Mouse (Mus musculus): ENCODE data around the gene Card9.

DNA sequence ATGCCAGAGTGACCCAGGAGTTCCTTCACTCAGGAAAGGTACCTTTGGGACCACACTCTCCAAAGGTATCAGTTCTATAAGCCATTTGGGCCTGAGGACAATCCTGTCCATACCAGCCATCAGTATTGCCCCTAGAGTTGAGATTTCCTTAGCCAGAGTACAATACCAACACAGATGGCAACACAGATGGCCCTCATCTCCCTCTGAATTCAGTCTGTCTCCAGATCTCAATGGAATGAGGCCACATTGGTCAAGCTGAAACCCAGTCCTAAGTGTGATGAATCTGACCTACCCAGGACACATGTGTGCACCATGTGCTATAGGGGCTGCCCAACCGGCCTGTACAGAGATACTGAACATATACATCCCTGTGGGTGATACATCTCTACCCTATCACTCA is 41.5 kb upstream of the Card9 start:
- no peak for TF ChIP-seq CTCF (IDR thresholded peaks at IDR 0.05; ENCODE audit: low read depth)
- TF ChIP-seq EP300 (IDR thresholded peaks at IDR 0.05; ENCODE audit: low read depth) = no peak

Data from liver, postnatal 0 days (tissue).